Mouse (Mus musculus): Measurements from ENCODE around the gene G430095P16Rik. TPM values are rescaled to one million over a fixed set of nuclear protein-coding genes. Genes with fewer than 3 reads are reported as not detected.

The G430095P16Rik gene
- polyA plus RNA-seq, 1 experiment from 2014 or later: 3.8 TPM

- H3K36me3 ChIP-seq: peaks cover 40% of the 10 kb centered on the region
- no peaks in the 10 kb centered on the region for H3K9me3 ChIP-seq
- no peaks in the 10 kb centered on the region; the same call in 1 of the 2 replicates for H3K27me3 ChIP-seq
- H3K4me1 ChIP-seq: peaks cover 83% of the 10 kb centered on the region
- WGBS: 32% methylated on average over 4 of the region's 4 CpGs
- ATAC-seq (ENCODE audit: insufficient number of reproducible peaks, low FRiP score, low TSS enrichment, low read depth): no peak
- 0 out of 2 replicates have a peak overlapping the region, but pooled peaks have one; percentile 7 for H3K4me2 ChIP-seq
- H3K9ac ChIP-seq: 0 out of 2 replicates have a peak overlapping the region, but pooled peaks have one; percentile 2
- H3K27ac ChIP-seq: peak overlapping the region; percentile 97
- H3K4me3 ChIP-seq: no peak overlapping the region
Measured at GRCm38 (mm10) chr8:84713381-84713780, 9.4 kb upstream of the G430095P16Rik start.

GRCm38 (mm10) chr8:84714161-84714560 lies 8.6 kb upstream of the G430095P16Rik start:
- H3K9me3 ChIP-seq: no peaks in the 10 kb centered on the region
- no peak overlapping the region for H3K4me2 ChIP-seq
- peaks cover 83% of the 10 kb centered on the region for H3K4me1 ChIP-seq
- H3K36me3 ChIP-seq: peaks cover 48% of the 10 kb centered on the region
- no peak overlapping the region for H3K4me3 ChIP-seq
- H3K27me3 ChIP-seq: no peaks in the 10 kb centered on the region; the same call in 1 of the 2 replicates
- no peak for ATAC-seq (ENCODE audit: insufficient number of reproducible peaks, low FRiP score, low TSS enrichment, low read depth)
- H3K27ac ChIP-seq: peak overlapping the region; percentile 97
- H3K9ac ChIP-seq: no peak overlapping the region
- WGBS: 61% methylated on average over 4 of the region's 4 CpGs

- no peak overlapping the region for H3K4me3 ChIP-seq
- H3K27me3 ChIP-seq: no peaks in the 10 kb centered on the region; the same call in 1 of the 2 replicates
- peaks cover 90% of the 10 kb centered on the region for H3K4me1 ChIP-seq
- H3K4me2 ChIP-seq: no peak overlapping the region
- WGBS: 17% methylated on average over 27 of the region's 27 CpGs
- H3K27ac ChIP-seq: peak overlapping the region; percentile 78
- H3K36me3 ChIP-seq: peaks cover 63% of the 10 kb centered on the region
- ATAC-seq (ENCODE audit: insufficient number of reproducible peaks, low FRiP score, low TSS enrichment, low read depth): no peak
- H3K9me3 ChIP-seq: no peaks in the 10 kb centered on the region
- H3K9ac ChIP-seq: no peak overlapping the region
Measured at GRCm38 (mm10) chr8:84715893-84716468, 6.8 kb upstream of the G430095P16Rik start.

- Histone ChIP-seq H3K9me3 (no peaks in the 10 kb centered on the region), H3K4me3 (no peak overlapping the region), H3K36me3 (peaks cover 63% of the 10 kb centered on the region), H3K9ac (no peak overlapping the region), H3K27me3 (no peaks in the 10 kb centered on the region; the same call in 1 of the 2 replicates), H3K4me1 (peaks cover 90% of the 10 kb centered on the region), H3K4me2 (no peak overlapping the region), H3K27ac (peak overlapping the region; percentile 77)
- ATAC-seq (ENCODE audit: insufficient number of reproducible peaks, low FRiP score, low TSS enrichment, low read depth): no peak
- 58% methylated on average over 11 of the region's 11 CpGs for WGBS
Measured at GRCm38 (mm10) chr8:84716790-84717189, 6.0 kb upstream of the G430095P16Rik start.

GRCm38 (mm10) chr8:84718476-84718875 lies 4.3 kb upstream of the G430095P16Rik start:
- no peak overlapping the region for H3K4me3 ChIP-seq
- 76% methylated on average over 5 of the region's 5 CpGs for WGBS
- no peaks in the 10 kb centered on the region for H3K9me3 ChIP-seq
- no peak overlapping the region for H3K4me2 ChIP-seq
- no peaks in the 10 kb centered on the region; the same call in 1 of the 2 replicates for H3K27me3 ChIP-seq
- no peak for ATAC-seq (ENCODE audit: insufficient number of reproducible peaks, low FRiP score, low TSS enrichment, low read depth)
- peaks cover 91% of the 10 kb centered on the region for H3K4me1 ChIP-seq
- no peak overlapping the region for H3K9ac ChIP-seq
- H3K27ac ChIP-seq: 0 out of 2 replicates have a peak overlapping the region, but pooled peaks have one; percentile 9
- peaks cover 63% of the 10 kb centered on the region for H3K36me3 ChIP-seq

DNA sequence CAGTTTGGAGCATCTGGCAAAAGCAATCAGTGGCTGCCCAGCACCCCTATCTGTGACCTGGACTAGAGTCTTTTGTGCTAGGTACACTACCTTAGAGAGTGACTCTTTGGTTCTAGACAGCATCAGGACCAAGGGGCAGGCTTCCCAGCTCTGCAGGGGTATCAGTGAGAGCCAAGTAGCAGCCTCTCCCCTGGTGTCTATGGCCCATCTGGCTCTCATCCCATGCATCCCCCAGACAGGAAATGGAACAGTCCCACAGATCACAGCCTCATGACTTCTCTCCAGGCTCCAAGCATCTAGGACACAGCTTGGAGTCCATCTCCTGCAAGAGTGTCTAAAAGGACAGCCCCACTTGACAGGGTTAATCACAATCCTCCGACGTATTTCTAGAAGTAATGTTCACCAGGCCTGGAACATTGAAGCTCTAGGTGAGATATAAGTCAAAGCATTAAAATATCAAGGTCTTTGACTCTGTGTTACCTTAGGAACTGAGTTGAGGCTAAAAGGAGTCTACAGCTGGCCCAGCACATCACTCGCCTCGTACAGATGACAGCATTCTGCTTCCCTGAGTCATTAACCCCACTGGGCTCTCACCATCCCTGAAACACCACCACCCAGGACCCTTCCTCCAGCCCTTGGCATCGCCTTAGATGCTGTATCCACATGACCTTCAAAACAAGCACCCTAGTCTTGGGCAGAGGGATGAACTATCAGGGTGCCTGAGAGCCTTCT lies 3.7 kb upstream of the G430095P16Rik start:
- 60% methylated on average over 5 of the region's 5 CpGs for WGBS
- Histone ChIP-seq H3K4me2 (no peak overlapping the region), H3K4me3 (no peak overlapping the region), H3K27ac (peak overlapping the region; percentile 9; the same call in 1 of the 2 replicates), H3K9ac (no peak overlapping the region), H3K4me1 (peaks cover 91% of the 10 kb centered on the region), H3K27me3 (no peaks in the 10 kb centered on the region; the same call in 1 of the 2 replicates), H3K36me3 (peaks cover 62% of the 10 kb centered on the region), H3K9me3 (no peaks in the 10 kb centered on the region)
- no peak for ATAC-seq (ENCODE audit: insufficient number of reproducible peaks, low FRiP score, low TSS enrichment, low read depth)

GRCm38 (mm10) chr8:84722530-84722849 lies 317 bp upstream of the G430095P16Rik start:
- peak overlapping the region; percentile 47 for H3K4me2 ChIP-seq

GRCm38 (mm10) chr8:84723571-84723900 lies 729 bp downstream of the G430095P16Rik start:
- Histone ChIP-seq H3K4me2 (peak overlapping the region; percentile 47), H3K36me3 (peaks cover 78% of the 10 kb centered on the region), H3K27me3 (no peaks in the 10 kb centered on the region), H3K9ac (no peak overlapping the region), H3K9me3 (no peaks in the 10 kb centered on the region), H3K4me1 (peaks cover 95% of the 10 kb centered on the region), H3K27ac (peak overlapping the region; percentile 98), H3K4me3 (peak overlapping the region; percentile 16)
- no peak for ATAC-seq (ENCODE audit: insufficient number of reproducible peaks, low FRiP score, low TSS enrichment, low read depth)
- WGBS: 7% methylated on average over 7 of the region's 7 CpGs

More at GRCm38 (mm10) chr8:84722530-84722849, 317 bp upstream of the G430095P16Rik start:
- Histone ChIP-seq H3K4me1 (peaks cover 93% of the 10 kb centered on the region), H3K27me3 (no peaks in the 10 kb centered on the region), H3K9ac (no peak overlapping the region), H3K4me3 (0 out of 2 replicates have a peak overlapping the region, but pooled peaks have one; percentile 16), H3K36me3 (peaks cover 77% of the 10 kb centered on the region), H3K9me3 (no peaks in the 10 kb centered on the region), H3K27ac (peak overlapping the region; percentile 98)
- 15% methylated on average over 6 of the region's 6 CpGs for WGBS
- ATAC-seq (ENCODE audit: insufficient number of reproducible peaks, low FRiP score, low TSS enrichment, low read depth): no peak

DNA sequence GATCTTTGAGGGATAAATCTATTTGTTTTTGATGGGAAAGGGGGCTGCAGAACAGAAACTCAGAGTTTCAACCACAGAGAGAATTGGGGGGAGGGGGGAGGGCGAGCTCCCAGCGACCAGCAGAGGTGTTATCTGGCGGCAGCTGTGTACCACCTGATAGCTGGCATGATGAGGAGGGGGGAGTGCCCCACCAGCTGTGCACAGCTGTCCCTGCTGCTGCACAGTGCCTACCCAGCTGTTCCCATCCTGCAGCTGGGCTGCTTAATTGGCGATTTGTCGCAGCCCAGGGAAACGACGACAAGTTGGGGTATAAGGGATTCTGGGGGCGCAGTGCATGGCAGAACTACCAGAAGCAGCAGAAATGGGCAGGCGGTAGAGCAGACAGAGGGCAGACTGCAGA lies 1.9 kb downstream of the G430095P16Rik start:
- Histone ChIP-seq H3K27me3 (no peaks in the 10 kb centered on the region), H3K27ac (peak overlapping the region; percentile 98), H3K36me3 (peaks cover 67% of the 10 kb centered on the region), H3K4me1 (peaks cover 96% of the 10 kb centered on the region), H3K9me3 (no peaks in the 10 kb centered on the region), H3K9ac (no peak overlapping the region), H3K4me3 (no peak overlapping the region), H3K4me2 (no peak overlapping the region)
- WGBS: 25% methylated on average over 9 of the region's 9 CpGs
- no peak for ATAC-seq (ENCODE audit: insufficient number of reproducible peaks, low FRiP score, low TSS enrichment, low read depth)

DNA sequence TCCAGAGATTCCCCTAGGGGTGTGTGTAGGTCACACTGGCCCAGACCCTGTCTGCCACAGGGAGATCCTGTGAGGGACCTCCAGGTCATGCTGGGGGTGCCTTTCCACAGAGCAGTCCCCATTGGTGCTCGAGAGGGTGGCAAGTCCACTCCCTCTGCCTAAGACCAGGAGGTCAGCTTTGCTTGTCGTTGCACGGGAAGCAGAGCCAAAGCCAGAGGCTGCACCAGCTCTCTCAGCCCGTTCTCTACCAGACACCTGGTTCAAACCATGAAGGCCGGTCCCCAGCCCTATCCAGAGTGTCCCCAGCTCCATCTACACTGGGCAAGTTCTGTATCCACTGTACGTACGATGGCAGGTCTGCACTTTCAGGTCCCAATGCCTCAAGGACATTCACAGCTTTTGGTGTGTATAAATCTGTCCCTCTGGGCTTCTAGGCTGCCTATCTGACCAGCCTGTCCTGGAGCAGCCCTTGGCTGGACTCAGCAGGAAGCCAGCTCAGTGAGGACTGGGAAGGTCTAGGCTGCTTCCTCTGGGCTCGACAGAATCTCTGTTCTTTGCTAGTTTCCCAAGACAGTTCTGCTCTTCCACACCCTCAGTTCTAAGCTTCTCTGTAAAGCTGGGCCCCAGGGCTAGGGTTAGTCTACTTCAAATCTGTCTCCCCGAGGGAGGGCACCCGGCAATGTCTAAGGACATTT lies 2.6 kb downstream of the G430095P16Rik start:
- no peak overlapping the region for H3K9ac ChIP-seq
- no peak for ATAC-seq (ENCODE audit: insufficient number of reproducible peaks, low FRiP score, low TSS enrichment, low read depth)
- H3K4me1 ChIP-seq: peaks cover 96% of the 10 kb centered on the region
- H3K4me2 ChIP-seq: no peak overlapping the region
- H3K36me3 ChIP-seq: peaks cover 60% of the 10 kb centered on the region
- 39% methylated on average over 10 of the region's 10 CpGs for WGBS
- H3K4me3 ChIP-seq: no peak overlapping the region
- H3K27ac ChIP-seq: peak overlapping the region; percentile 98
- no peaks in the 10 kb centered on the region for H3K27me3 ChIP-seq
- no peaks in the 10 kb centered on the region for H3K9me3 ChIP-seq

- H3K9ac ChIP-seq: no peak overlapping the region
- ATAC-seq (ENCODE audit: insufficient number of reproducible peaks, low FRiP score, low TSS enrichment, low read depth): no peak
- peaks cover 55% of the 10 kb centered on the region for H3K36me3 ChIP-seq
- WGBS: 13% methylated on average over 3 of the region's 3 CpGs
- peak overlapping the region; percentile 98 for H3K27ac ChIP-seq
- peaks cover 96% of the 10 kb centered on the region for H3K4me1 ChIP-seq
- no peak overlapping the region for H3K4me2 ChIP-seq
- H3K9me3 ChIP-seq: no peaks in the 10 kb centered on the region
- H3K4me3 ChIP-seq: no peak overlapping the region
- H3K27me3 ChIP-seq: no peaks in the 10 kb centered on the region
Measured at GRCm38 (mm10) chr8:84725941-84726259, 3.1 kb downstream of the G430095P16Rik start.

GRCm38 (mm10) chr8:84728474-84728873 lies 5.7 kb downstream of the G430095P16Rik start:
- Histone ChIP-seq H3K4me2 (no peak overlapping the region), H3K27me3 (no peaks in the 10 kb centered on the region), H3K27ac (peak overlapping the region; percentile 63), H3K9me3 (no peaks in the 10 kb centered on the region), H3K36me3 (peaks cover 46% of the 10 kb centered on the region), H3K4me1 (peaks cover 96% of the 10 kb centered on the region), H3K4me3 (no peak overlapping the region), H3K9ac (no peak overlapping the region)
- 56% methylated on average over 3 of the region's 3 CpGs for WGBS
- no peak for ATAC-seq (ENCODE audit: insufficient number of reproducible peaks, low FRiP score, low TSS enrichment, low read depth)
